Mouse (Mus musculus) liver, embryonic 14.5 days (tissue): ENCODE data around the gene Ncan.

ENCODE experiments used
- CTCF ChIP-seq: IDR thresholded peaks from 2 replicates; pipeline ENCODE4 v1.5.1; 2016; ENCODE audit warnings: antibody characterized with exemption, low read depth, control low read depth
- EP300 ChIP-seq: IDR thresholded peaks from 2 replicates; pipeline ENCODE4 v1.6.1; 2016; ENCODE audit warnings: antibody characterized with exemption, low read depth

GRCm38 (mm10) chr8:70147678-70148607 is 27.3 kb upstream of the Ncan start:
- TF ChIP-seq CTCF (no peak), EP300 (no peak)
